Mouse (Mus musculus): Measurements from ENCODE around the gene Htatsf1. TPM values are rescaled to one million over a fixed set of nuclear protein-coding genes. Genes with fewer than 3 reads are reported as not detected.

Gene Htatsf1
- polyA plus RNA-seq (2014; fragmentation: Nextera tagmentation; extraction: Ambion mirVana): 60.6 and 60.8 TPM in 2 replicates

DNA sequence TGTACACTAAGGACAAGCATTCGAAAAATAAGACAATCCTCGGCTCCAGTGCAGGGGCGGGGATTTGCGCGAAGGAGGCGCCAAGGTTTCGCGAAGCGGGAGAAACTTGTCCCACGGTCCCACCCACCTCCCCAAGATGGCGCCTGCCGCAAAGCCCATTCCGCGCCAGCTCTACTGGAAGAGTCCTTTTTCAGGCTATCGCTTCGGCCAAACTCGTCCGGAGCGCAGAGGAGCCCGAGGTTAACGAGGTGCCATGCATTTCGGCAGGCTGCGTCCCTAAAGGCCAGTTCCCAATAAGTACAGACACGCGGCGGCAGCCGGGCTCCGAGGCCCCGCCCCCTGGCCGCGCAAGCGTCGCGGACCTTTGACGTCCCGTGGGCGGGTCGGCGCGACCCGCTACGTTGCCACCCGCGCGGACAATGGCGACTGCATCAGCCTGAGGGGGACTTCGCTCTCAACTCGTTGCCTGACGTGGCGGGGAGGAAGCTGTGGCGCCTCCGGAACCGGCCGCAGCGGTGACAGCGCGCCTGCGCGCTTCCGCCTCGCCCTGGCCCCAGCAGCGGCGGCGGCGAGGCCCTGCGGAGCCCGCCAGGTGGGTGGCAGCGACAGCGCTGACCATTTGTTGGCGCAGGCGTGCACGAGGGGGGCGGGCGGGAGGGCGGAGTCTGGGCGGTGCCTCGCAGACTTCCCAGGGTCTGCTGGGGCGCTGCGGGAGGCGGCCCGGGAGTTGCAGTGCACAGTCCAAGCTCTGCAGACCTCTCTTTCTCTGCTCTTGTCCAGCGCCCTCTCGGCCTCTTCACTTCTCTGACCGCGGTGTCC, at the start of gene Htatsf1:
TSS of gene Htatsf1 (plus strand) at position 410 of the 819 bp plus-strand sequence.
- Histone ChIP-seq H3K4me3 (ENCODE audit: low read depth, low read length) (peak within 1 kb of the TSS; percentile 56), H3K9me3 (replicated peaks; ENCODE audit: control insufficient read depth, low read length) (no peaks in the 10 kb centered on the region), H3K27ac (ENCODE audit: low read depth, low read length) (peak within 1 kb of the TSS; percentile 93), H3K4me2 (peak within 1 kb of the TSS; percentile 64), H3K4me1 (ENCODE audit: control insufficient read depth, insufficient read depth, low read length) (no peaks in the 10 kb centered on the region), H3K27me3 (ENCODE audit: control insufficient read depth, insufficient read depth, low read length) (no peaks in the 10 kb centered on the region), H3K36me3 (ENCODE audit: control insufficient read depth, insufficient read depth, low read length) (no peaks in the 10 kb centered on the region), H3K9ac (ENCODE audit: low read depth, low read length) (peak within 1 kb of the TSS; percentile 77)
- WGBS (ENCODE audit: insufficient replicate concordance): 13% methylated on average over 82 of the region's 85 CpGs
- ATAC-seq (replicated peaks; ENCODE audit: insufficient number of reproducible peaks, low FRiP score, low TSS enrichment): peak; percentile 97

DNA sequence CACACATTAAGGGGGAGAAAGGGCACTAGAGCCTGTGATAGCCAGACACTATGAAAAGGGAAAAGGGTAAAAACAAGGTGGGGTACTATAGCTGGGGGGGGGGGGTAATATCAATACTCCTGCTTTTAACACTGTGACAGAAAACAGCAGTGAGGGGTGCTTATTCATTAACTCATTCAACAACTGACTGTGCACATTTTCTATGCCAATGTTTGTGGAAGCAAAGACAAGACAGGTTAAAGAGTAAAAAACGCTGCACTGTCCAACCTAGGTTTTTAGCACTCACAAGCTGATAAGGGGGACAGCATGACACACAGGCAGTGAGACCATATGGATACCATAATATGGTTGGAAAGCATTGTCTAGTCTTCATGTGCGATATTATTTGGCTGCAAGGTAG, 40.5 kb upstream of the Htatsf1 start:
- no peaks in the 10 kb centered on the region for H3K9me3 ChIP-seq (replicated peaks; ENCODE audit: control insufficient read depth, low read length)
- no peaks in the 10 kb centered on the region for H3K36me3 ChIP-seq (ENCODE audit: control insufficient read depth, insufficient read depth, low read length)
- no peaks in the 10 kb centered on the region for H3K27me3 ChIP-seq (ENCODE audit: control insufficient read depth, insufficient read depth, low read length)
- H3K9ac ChIP-seq (ENCODE audit: low read depth, low read length): no peak overlapping the region
- H3K27ac ChIP-seq (ENCODE audit: low read depth, low read length): no peak overlapping the region
- H3K4me1 ChIP-seq (ENCODE audit: control insufficient read depth, insufficient read depth, low read length): no peaks in the 10 kb centered on the region
- H3K4me2 ChIP-seq: no peak overlapping the region
- H3K4me3 ChIP-seq (ENCODE audit: low read depth, low read length): no peak overlapping the region
- ATAC-seq (replicated peaks; ENCODE audit: insufficient number of reproducible peaks, low FRiP score, low TSS enrichment): no peak
- 68% methylated on average over 2 of the region's 2 CpGs for WGBS (ENCODE audit: insufficient replicate concordance)

DNA sequence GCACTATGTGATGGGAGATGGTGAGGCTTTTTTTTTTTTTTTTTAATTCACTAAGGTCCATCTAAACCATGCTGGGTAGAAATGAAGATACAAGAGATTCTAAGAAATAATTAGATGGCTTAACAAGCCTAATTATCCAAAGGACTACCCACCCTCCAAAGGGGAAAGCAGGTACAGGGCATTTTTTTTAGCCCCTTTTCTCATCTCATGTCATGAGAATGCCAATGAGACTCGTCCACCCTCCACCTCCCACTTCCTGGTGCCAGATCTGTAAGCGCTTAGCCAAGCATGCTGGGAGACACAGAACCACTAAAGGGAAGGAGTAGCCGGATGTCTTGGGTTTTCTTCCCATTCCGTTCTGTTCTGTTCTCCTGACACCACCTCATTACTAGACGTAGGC, 10.6 kb upstream of the Htatsf1 start, which contains the start of gene Brs3:
TSS of gene Brs3 (plus strand) at position 301 of the 400 bp plus-strand sequence.
- no peak for ATAC-seq (replicated peaks; ENCODE audit: insufficient number of reproducible peaks, low FRiP score, low TSS enrichment)
- H3K4me2 ChIP-seq: no peak within 1 kb of the TSS
- WGBS (ENCODE audit: insufficient replicate concordance): 77% methylated on average over 5 of the region's 5 CpGs

DNA sequence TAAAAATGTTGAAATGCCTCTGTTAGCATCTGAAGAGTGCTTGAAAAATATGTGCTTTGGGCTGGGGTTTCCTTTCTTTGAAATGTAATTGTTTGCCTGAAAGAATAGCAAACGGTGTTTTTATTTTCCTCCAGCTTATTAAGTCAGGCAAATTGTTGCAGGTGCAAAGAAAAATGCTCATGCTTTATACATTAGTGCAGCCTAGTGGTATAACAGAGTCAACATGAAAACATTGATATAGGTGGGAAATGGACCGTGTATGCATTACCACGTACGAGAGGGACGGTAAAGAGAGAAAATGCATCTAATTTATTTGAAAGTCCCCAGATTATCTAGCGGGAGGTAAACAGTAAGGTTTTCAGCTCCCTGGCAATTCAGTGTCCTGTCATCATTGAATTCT, 9.5 kb upstream of the Htatsf1 start:
- no peak for ATAC-seq (replicated peaks; ENCODE audit: insufficient number of reproducible peaks, low FRiP score, low TSS enrichment)
- Histone ChIP-seq H3K9me3 (replicated peaks; ENCODE audit: control insufficient read depth, low read length) (no peaks in the 10 kb centered on the region), H3K27ac (ENCODE audit: low read depth, low read length) (no peak overlapping the region), H3K27me3 (ENCODE audit: control insufficient read depth, insufficient read depth, low read length) (no peaks in the 10 kb centered on the region), H3K4me2 (no peak overlapping the region), H3K36me3 (ENCODE audit: control insufficient read depth, insufficient read depth, low read length) (no peaks in the 10 kb centered on the region), H3K4me1 (ENCODE audit: control insufficient read depth, insufficient read depth, low read length) (no peaks in the 10 kb centered on the region), H3K4me3 (ENCODE audit: low read depth, low read length) (no peak overlapping the region), H3K9ac (ENCODE audit: low read depth, low read length) (no peak overlapping the region)
- 82% methylated on average over 6 of the region's 6 CpGs for WGBS (ENCODE audit: insufficient replicate concordance)

More for the DNA sequence above, 10.6 kb upstream of the Htatsf1 start, which contains the start of gene Brs3:
- no peaks in the 10 kb centered on the region for H3K9me3 ChIP-seq (replicated peaks; ENCODE audit: control insufficient read depth, low read length)
- H3K4me3 ChIP-seq (ENCODE audit: low read depth, low read length): no peak within 1 kb of the TSS
- no peak within 1 kb of the TSS for H3K27ac ChIP-seq (ENCODE audit: low read depth, low read length)
- H3K4me1 ChIP-seq (ENCODE audit: control insufficient read depth, insufficient read depth, low read length): no peaks in the 10 kb centered on the region
- H3K27me3 ChIP-seq (ENCODE audit: control insufficient read depth, insufficient read depth, low read length): no peaks in the 10 kb centered on the region
- no peak within 1 kb of the TSS for H3K9ac ChIP-seq (ENCODE audit: low read depth, low read length)
- H3K36me3 ChIP-seq (ENCODE audit: control insufficient read depth, insufficient read depth, low read length): no peaks in the 10 kb centered on the region

DNA sequence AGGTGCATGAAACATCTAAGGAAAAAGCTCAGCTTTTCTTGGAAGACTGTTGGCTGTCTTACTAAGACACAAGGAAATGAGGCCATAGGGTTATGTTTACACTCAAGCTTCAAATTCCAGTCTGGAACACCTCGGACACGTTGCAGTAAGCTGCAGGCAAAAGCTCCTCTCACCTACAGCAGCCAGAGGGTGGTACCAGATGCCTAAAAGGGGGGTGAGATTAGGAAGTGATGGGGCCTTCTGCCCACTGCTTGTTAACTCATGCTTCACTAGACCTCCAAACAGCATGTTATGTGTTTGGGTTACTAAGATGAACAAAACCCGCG, 572 bp upstream of the Htatsf1 start:
- H3K4me3 ChIP-seq (ENCODE audit: low read depth, low read length): peak overlapping the region; percentile 56
- H3K9ac ChIP-seq (ENCODE audit: low read depth, low read length): peak overlapping the region; percentile 77
- 22% methylated on average over 4 of the region's 4 CpGs for WGBS (ENCODE audit: insufficient replicate concordance)
- H3K4me2 ChIP-seq: peak overlapping the region; percentile 49
- H3K4me1 ChIP-seq (ENCODE audit: control insufficient read depth, insufficient read depth, low read length): no peaks in the 10 kb centered on the region
- no peaks in the 10 kb centered on the region for H3K9me3 ChIP-seq (replicated peaks; ENCODE audit: control insufficient read depth, low read length)
- ATAC-seq (replicated peaks; ENCODE audit: insufficient number of reproducible peaks, low FRiP score, low TSS enrichment): no peak; the same call in 1 of the 2 replicates
- H3K36me3 ChIP-seq (ENCODE audit: control insufficient read depth, insufficient read depth, low read length): no peaks in the 10 kb centered on the region
- no peak overlapping the region for H3K27ac ChIP-seq (ENCODE audit: low read depth, low read length)
- no peaks in the 10 kb centered on the region for H3K27me3 ChIP-seq (ENCODE audit: control insufficient read depth, insufficient read depth, low read length)

DNA sequence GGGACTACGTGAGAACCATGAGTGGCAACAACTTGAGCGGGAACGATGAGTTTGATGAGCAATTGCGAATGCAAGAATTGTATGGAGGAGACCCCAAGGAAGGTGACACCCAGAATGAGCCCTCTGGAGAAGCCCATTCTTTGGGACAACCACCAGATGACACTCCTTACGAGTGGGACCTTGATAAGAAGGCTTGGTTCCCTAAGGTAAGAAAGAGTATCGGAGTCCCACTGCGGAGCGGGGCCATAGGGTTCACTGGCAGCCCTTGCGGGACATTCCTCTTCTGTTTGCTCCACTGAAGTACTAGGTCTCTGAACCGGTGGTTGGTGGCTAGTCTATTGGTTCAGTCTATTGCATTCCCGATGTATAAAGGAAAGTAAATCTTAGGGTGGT, 606 bp downstream of the Htatsf1 start:
- peak; percentile 49 for ATAC-seq (replicated peaks; ENCODE audit: insufficient number of reproducible peaks, low FRiP score, low TSS enrichment)
- Histone ChIP-seq H3K27me3 (ENCODE audit: control insufficient read depth, insufficient read depth, low read length) (no peaks in the 10 kb centered on the region), H3K36me3 (ENCODE audit: control insufficient read depth, insufficient read depth, low read length) (no peaks in the 10 kb centered on the region), H3K9ac (ENCODE audit: low read depth, low read length) (peak overlapping the region; percentile 58; the same call in 1 of the 2 replicates), H3K27ac (ENCODE audit: low read depth, low read length) (peak overlapping the region; percentile 93), H3K4me3 (ENCODE audit: low read depth, low read length) (peak overlapping the region; percentile 56), H3K9me3 (replicated peaks; ENCODE audit: control insufficient read depth, low read length) (no peaks in the 10 kb centered on the region), H3K4me1 (ENCODE audit: control insufficient read depth, insufficient read depth, low read length) (no peaks in the 10 kb centered on the region), H3K4me2 (peak overlapping the region; percentile 64)
- WGBS (ENCODE audit: insufficient replicate concordance): 21% methylated on average over 11 of the region's 11 CpGs

DNA sequence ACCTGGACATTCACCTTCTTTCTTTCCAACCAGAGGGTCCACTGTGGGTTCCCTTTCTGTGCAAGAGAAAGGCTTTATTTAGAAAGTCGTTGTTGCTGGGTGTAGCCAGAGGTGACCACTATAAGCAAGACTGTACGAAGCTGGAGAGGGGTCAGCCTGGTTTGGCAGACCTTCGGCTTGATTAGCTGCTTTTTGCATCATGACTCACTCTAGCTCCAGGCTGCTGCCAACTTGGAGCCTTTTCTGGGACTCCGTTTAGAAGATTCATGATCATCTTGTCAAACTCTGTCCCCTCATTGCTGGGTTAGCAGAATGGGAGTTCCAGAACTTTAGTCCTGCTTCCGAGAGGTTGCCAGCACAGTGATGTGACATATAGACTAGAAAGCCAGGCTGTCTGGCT, 28.1 kb downstream of the Htatsf1 start:
- H3K4me3 ChIP-seq (ENCODE audit: low read depth, low read length): no peak overlapping the region
- H3K9ac ChIP-seq (ENCODE audit: low read depth, low read length): no peak overlapping the region
- no peaks in the 10 kb centered on the region for H3K4me1 ChIP-seq (ENCODE audit: control insufficient read depth, insufficient read depth, low read length)
- no peak for ATAC-seq (replicated peaks; ENCODE audit: insufficient number of reproducible peaks, low FRiP score, low TSS enrichment)
- H3K9me3 ChIP-seq (replicated peaks; ENCODE audit: control insufficient read depth, low read length): no peaks in the 10 kb centered on the region
- H3K36me3 ChIP-seq (ENCODE audit: control insufficient read depth, insufficient read depth, low read length): no peaks in the 10 kb centered on the region
- H3K27me3 ChIP-seq (ENCODE audit: control insufficient read depth, insufficient read depth, low read length): no peaks in the 10 kb centered on the region
- no peak overlapping the region for H3K4me2 ChIP-seq
- no peak overlapping the region for H3K27ac ChIP-seq (ENCODE audit: low read depth, low read length)
- 64% methylated on average over 5 of the region's 5 CpGs for WGBS (ENCODE audit: insufficient replicate concordance)

DNA sequence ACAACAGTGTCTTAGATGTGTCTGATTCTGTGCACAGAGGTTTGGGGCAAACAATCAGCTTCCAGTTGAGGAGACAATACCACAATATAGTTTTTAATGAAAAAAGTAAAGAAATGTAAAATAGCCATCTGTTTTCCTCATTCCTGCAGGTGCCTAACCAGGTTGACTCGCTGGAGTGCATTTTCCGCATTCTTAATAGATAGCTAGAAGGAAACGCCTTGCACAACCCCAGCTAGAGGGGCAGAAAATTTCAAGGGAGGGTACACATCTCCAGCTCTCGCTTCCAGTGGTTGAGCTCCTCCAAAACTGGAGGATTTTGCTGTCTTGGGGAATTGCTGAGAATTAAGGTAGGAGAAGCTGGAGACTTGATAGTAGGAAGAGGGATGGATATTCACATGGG, 34.4 kb downstream of the Htatsf1 start, which contains the start of gene Vgll1:
TSS of gene Vgll1 (plus strand) at position 301 of the 400 bp plus-strand sequence.
- no peaks in the 10 kb centered on the region for H3K9me3 ChIP-seq (replicated peaks; ENCODE audit: control insufficient read depth, low read length)
- WGBS (ENCODE audit: insufficient replicate concordance): 75% methylated on average over 4 of the region's 4 CpGs
- no peaks in the 10 kb centered on the region for H3K4me1 ChIP-seq (ENCODE audit: control insufficient read depth, insufficient read depth, low read length)
- H3K36me3 ChIP-seq (ENCODE audit: control insufficient read depth, insufficient read depth, low read length): no peaks in the 10 kb centered on the region
- no peak within 1 kb of the TSS for H3K9ac ChIP-seq (ENCODE audit: low read depth, low read length)
- no peak for ATAC-seq (replicated peaks; ENCODE audit: insufficient number of reproducible peaks, low FRiP score, low TSS enrichment)
- no peak within 1 kb of the TSS for H3K4me2 ChIP-seq
- no peaks in the 10 kb centered on the region for H3K27me3 ChIP-seq (ENCODE audit: control insufficient read depth, insufficient read depth, low read length)
- H3K4me3 ChIP-seq (ENCODE audit: low read depth, low read length): no peak within 1 kb of the TSS
- H3K27ac ChIP-seq (ENCODE audit: low read depth, low read length): no peak within 1 kb of the TSS

DNA sequence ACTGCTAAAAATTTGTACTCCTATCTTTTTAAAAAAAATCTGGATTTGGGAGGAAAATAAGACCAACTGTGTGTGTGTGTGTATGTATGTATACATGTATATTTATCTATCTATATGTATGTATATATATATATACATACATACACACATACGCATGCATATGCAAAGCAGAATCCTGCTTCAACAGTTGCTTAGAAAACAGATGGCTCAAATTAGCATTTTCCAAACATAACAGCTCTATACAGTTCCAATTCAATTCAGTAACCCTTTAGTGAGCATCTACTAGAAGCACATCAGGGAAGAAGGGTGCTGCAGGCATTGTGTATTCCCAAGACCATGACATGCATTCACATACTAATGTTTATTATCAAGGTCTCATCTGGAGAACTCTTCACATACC, 50.0 kb downstream of the Htatsf1 start:
- no peaks in the 10 kb centered on the region for H3K36me3 ChIP-seq (ENCODE audit: control insufficient read depth, insufficient read depth, low read length)
- H3K9me3 ChIP-seq (replicated peaks; ENCODE audit: control insufficient read depth, low read length): no peaks in the 10 kb centered on the region
- 92% methylated on average over 1 of the region's 1 CpGs for WGBS (ENCODE audit: insufficient replicate concordance)
- no peak overlapping the region for H3K9ac ChIP-seq (ENCODE audit: low read depth, low read length)
- no peak for ATAC-seq (replicated peaks; ENCODE audit: insufficient number of reproducible peaks, low FRiP score, low TSS enrichment)
- H3K27me3 ChIP-seq (ENCODE audit: control insufficient read depth, insufficient read depth, low read length): no peaks in the 10 kb centered on the region
- no peak overlapping the region for H3K4me2 ChIP-seq
- no peak overlapping the region for H3K27ac ChIP-seq (ENCODE audit: low read depth, low read length)
- H3K4me1 ChIP-seq (ENCODE audit: control insufficient read depth, insufficient read depth, low read length): no peaks in the 10 kb centered on the region
- H3K4me3 ChIP-seq (ENCODE audit: low read depth, low read length): no peak overlapping the region
